Mouse (Mus musculus) R1 (cell line): Measurements from ENCODE around the gene Deaf1.

Experiments used
- DNase-seq: peaks from one replicate; pipeline ENCODE4 v3.0.0-alpha.2; 2018; ENCODE audit warnings: low read depth, low spot score

Gene Deaf1

GRCm38 (mm10) chr7:141297926-141298650, 29.4 kb downstream of the Deaf1 start:
- DNase-seq = no peak

GRCm38 (mm10) chr7:141294479-141294878, 33.0 kb downstream of the Deaf1 start:
- no peak for DNase-seq

GRCm38 (mm10) chr7:141293852-141294471, 33.5 kb downstream of the Deaf1 start:
- peak; percentile 46 for DNase-seq

- no peak for DNase-seq
Measured at GRCm38 (mm10) chr7:141292583-141293388, 34.7 kb downstream of the Deaf1 start.

- peak; percentile 61 for DNase-seq
Measured at GRCm38 (mm10) chr7:141291921-141292582, 35.4 kb downstream of the Deaf1 start, which contains the start of gene Drd4. Gene Drd4 (plus strand): TSS chr7:141292006.

GRCm38 (mm10) chr7:141288042-141288441, 39.4 kb downstream of the Deaf1 start:
- peak; percentile 62 for DNase-seq

GRCm38 (mm10) chr7:141282756-141283155, 44.7 kb downstream of the Deaf1 start:
- no peak for DNase-seq

- DNase-seq = no peak
Measured at GRCm38 (mm10) chr7:141281442-141281841, 46.0 kb downstream of the Deaf1 start.

GRCm38 (mm10) chr7:141278766-141279590, 48.5 kb downstream of the Deaf1 start, which contains the start of gene Sct:
Gene Sct (minus strand): TSS chr7:141279133.
- peak; percentile 71 for DNase-seq

GRCm38 (mm10) chr7:141277701-141278678, 49.5 kb downstream of the Deaf1 start:
- no peak for DNase-seq

GRCm38 (mm10) chr7:141276546-141276945, 50.9 kb downstream of the Deaf1 start, which contains the start of gene Cdhr5:
Gene Cdhr5 (minus strand): TSS chr7:141276786.
- DNase-seq = no peak

GRCm38 (mm10) chr7:141275356-141275755, 52.1 kb downstream of the Deaf1 start:
- DNase-seq = no peak

- no peak for DNase-seq
Measured at GRCm38 (mm10) chr7:141270631-141271030, 56.9 kb downstream of the Deaf1 start.

- DNase-seq = no peak
Measured at GRCm38 (mm10) chr7:141269273-141269545, 58.3 kb downstream of the Deaf1 start.

GRCm38 (mm10) chr7:141268466-141269272, 58.8 kb downstream of the Deaf1 start:
- DNase-seq = no peak

GRCm38 (mm10) chr7:141265739-141266561, 61.5 kb downstream of the Deaf1 start, which contains the start of gene Irf7:
Gene Irf7 (minus strand): TSS chr7:141266481.
- DNase-seq = peak; percentile 30

- no peak for DNase-seq
Measured at GRCm38 (mm10) chr7:141265411-141265738, 62.1 kb downstream of the Deaf1 start.
